Mouse (Mus musculus) spleen, adult 10 weeks (tissue): Measurements from ENCODE around the gene Aadacl2. TPM values are rescaled to one million over a fixed set of nuclear protein-coding genes. Genes with fewer than 3 reads are reported as not detected.

Experiments used
- polyA plus RNA-seq: library from polyadenylated mRNA; stranded (reverse); fragments of 350-450 nt; fragmentation: Illumina TruSeq; extraction: RNeasy Lipid Tissue Mini Kit (QIAGEN cat#74804); gene quantifications from one replicate; pipeline ENCODE4 v1.2.3, GENCODE M21; 2015; ENCODE audit warnings: low replicate concordance; ENCODE audit not compliant: insufficient read depth

The Aadacl2 gene
- polyA plus RNA-seq = not detected

DNA sequence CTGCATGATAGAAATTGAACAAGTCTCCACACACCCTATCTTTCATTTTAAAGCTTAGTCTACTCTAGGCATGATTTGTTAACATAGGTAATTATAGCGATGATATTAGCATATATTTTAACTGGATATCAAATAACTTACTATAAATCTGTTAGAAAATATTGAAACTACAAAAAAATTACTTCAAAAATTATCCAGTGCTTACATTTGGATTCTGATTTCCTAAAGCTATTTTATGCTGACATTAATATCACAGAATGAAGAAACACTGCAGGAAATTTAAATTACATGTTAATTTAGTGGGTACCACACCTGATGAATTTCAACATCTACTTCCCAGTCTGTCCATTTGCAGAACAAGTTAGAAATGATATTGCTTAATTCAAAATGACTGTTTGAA lies at the start of gene Aadacl2:
Aadacl2 (plus strand) TSS at position 301 of the 400 bp plus-strand sequence.

DNA sequence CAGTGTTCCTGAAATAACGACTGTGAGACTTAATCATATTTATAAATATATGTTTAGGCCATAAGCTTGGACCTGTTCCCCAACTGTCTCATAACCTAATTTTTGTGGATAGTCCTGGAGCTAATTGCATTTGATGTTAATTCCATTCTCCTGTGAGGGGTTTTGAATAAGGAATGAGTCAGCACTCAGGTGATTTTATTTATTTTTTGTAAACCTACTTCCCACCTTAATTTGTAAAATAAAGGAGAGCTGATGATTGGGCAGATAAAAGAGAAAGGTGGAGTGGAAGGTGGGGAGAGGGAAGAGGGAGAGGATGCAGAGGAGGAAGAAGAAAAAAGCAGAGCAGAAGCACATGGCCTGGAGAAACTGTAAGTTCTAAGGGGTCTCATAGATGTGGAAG lies 18.9 kb downstream of the Aadacl2 start, which contains the start of gene Aadac:
Aadac (plus strand) TSS at position 301 of the 400 bp plus-strand sequence.

Other genes starting within 250 kb of the Aadacl2 start
- not detected for gene Gm8298, start 145.7 kb upstream of the Aadacl2 start, polyA plus RNA-seq
- gene C130079G13Rik, start 81.5 kb upstream of the Aadacl2 start, polyA plus RNA-seq = not detected
- gene Aadac, start 19.0 kb downstream of the Aadacl2 start, polyA plus RNA-seq = not detected
- 12.6 TPM for gene Sucnr1, start 75.1 kb downstream of the Aadacl2 start, polyA plus RNA-seq